Mouse (Mus musculus): ENCODE results near the gene Clptm1. TPM values are rescaled to one million over a fixed set of nuclear protein-coding genes. Genes with fewer than 3 reads are reported as not detected.
"Not testable (repeated sequence)": the region's sequence is repeated elsewhere in the genome, so short reads cannot be mapped to it uniquely, and the experiment has no call there.

Clptm1 gene
- polyA plus RNA-seq, 1 experiment: 95.7 TPM

GRCm38 (mm10) chr7:19690845-19691244 is 26.0 kb upstream of the Clptm1 start:
- no peak overlapping the region for H3ac ChIP-seq (ENCODE audit: control insufficient read depth, insufficient read length, low read depth)
- TF ChIP-seq FOSL1 (IDR thresholded peaks at IDR 0.05; ENCODE audit: insufficient read depth, low read length, poor library complexity, severe bottlenecking) (no peak), USF1 (IDR thresholded peaks at IDR 0.05; ENCODE audit: low read depth) (no peak), CEBPB (IDR thresholded peaks at IDR 0.05; ENCODE audit: low read depth) (no peak), MYOD1 (IDR thresholded peaks at IDR 0.05; ENCODE audit: control insufficient read depth, insufficient read length, low read depth) (no peak), CTCF (IDR thresholded peaks at IDR 0.05; ENCODE audit: control insufficient read depth, insufficient read depth, insufficient read length) (no peak)
- no peaks in the 10 kb centered on the region for H3K79me3 ChIP-seq (ENCODE audit: low read depth)
- H3K4me3 ChIP-seq (ENCODE audit: insufficient read depth, poor library complexity, severe bottlenecking): no peak overlapping the region
- H3K36me3 ChIP-seq (ENCODE audit: control insufficient read depth, insufficient read depth): no peaks in the 10 kb centered on the region
- no peaks in the 10 kb centered on the region for H3K79me2 ChIP-seq (ENCODE audit: control insufficient read depth, insufficient read depth)
- peaks cover 4% of the 10 kb centered on the region for H3K27me3 ChIP-seq (ENCODE audit: control insufficient read depth, insufficient read depth, insufficient read length)

DNA sequence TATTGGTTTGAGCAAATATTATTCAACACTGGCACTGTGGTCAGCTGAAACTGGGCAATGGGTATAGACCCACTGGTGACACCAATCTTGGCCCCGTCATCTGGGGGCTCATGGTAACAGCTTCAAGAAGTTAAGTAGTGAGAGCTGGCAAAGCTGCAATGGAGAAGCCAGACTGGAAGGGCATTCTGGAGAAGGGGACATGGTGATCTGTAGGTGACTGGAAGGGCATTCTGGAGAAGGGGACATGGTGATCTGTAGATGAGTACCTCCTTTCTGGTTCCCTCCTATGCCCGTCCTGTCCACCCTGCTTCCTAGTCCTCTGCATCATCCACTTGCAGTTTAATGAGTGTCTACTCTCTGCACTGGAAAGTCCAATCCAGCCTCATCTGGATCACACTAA is 23.8 kb upstream of the Clptm1 start:
- Histone ChIP-seq H3ac (ENCODE audit: control insufficient read depth, insufficient read length, low read depth) (no peak overlapping the region), H3K4me3 (ENCODE audit: insufficient read depth, poor library complexity, severe bottlenecking) (no peak overlapping the region), H3K36me3 (ENCODE audit: control insufficient read depth, insufficient read depth) (no peaks in the 10 kb centered on the region), H3K79me3 (ENCODE audit: low read depth) (no peaks in the 10 kb centered on the region), H3K79me2 (ENCODE audit: control insufficient read depth, insufficient read depth) (no peaks in the 10 kb centered on the region), H3K27me3 (ENCODE audit: control insufficient read depth, insufficient read depth, insufficient read length) (peaks cover 13% of the 10 kb centered on the region)
- no peak for TF ChIP-seq USF1 (IDR thresholded peaks at IDR 0.05; ENCODE audit: low read depth)
- TF ChIP-seq MAX (IDR thresholded peaks at IDR 0.05): no peak
- no peak for TF ChIP-seq FOSL1 (IDR thresholded peaks at IDR 0.05; ENCODE audit: insufficient read depth, low read length, poor library complexity, severe bottlenecking)
- TF ChIP-seq MYOG (IDR thresholded peaks at IDR 0.05; ENCODE audit: control insufficient read depth, extremely low read depth, insufficient read length): no peak
- TF ChIP-seq CTCF (IDR thresholded peaks at IDR 0.05; ENCODE audit: control insufficient read depth, insufficient read depth, insufficient read length): no peak
- no peak for TF ChIP-seq MYOD1 (IDR thresholded peaks at IDR 0.05; ENCODE audit: control insufficient read depth, insufficient read length, low read depth)
- TF ChIP-seq CEBPB (IDR thresholded peaks at IDR 0.05; ENCODE audit: low read depth): no peak

DNA sequence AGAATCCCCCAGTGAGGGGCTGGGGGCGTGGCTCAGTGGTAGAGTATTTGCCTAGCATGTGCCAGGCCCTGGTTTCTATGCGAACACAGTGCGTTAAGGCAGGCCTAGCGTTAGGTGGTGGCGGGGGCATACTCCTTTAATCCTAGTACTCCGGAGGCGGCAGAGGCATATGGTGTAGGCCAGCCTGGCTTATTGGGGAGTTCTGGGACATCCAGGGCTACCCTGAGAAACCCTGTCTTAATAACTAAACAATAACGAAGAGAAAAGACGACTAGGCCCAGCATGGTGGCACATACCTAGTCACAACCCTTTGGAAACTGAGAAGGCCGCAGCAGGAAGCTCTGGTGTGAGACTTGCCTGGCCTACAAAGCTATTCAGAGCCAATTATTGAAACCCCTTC is 23.3 kb upstream of the Clptm1 start:
- H3K79me2 ChIP-seq (ENCODE audit: control insufficient read depth, insufficient read depth): no peaks in the 10 kb centered on the region
- no peaks in the 10 kb centered on the region for H3K36me3 ChIP-seq (ENCODE audit: control insufficient read depth, insufficient read depth)
- H3K4me3 ChIP-seq (ENCODE audit: insufficient read depth, poor library complexity, severe bottlenecking): no peak overlapping the region
- peaks cover 13% of the 10 kb centered on the region for H3K27me3 ChIP-seq (ENCODE audit: control insufficient read depth, insufficient read depth, insufficient read length)
- H3K79me3 ChIP-seq (ENCODE audit: low read depth): no peaks in the 10 kb centered on the region
- H3ac ChIP-seq (ENCODE audit: control insufficient read depth, insufficient read length, low read depth): no peak overlapping the region
- TF ChIP-seq CEBPB (IDR thresholded peaks at IDR 0.05; ENCODE audit: low read depth): no peak
- no peak for TF ChIP-seq MAX (IDR thresholded peaks at IDR 0.05)
- no peak for TF ChIP-seq MYOG (IDR thresholded peaks at IDR 0.05; ENCODE audit: control insufficient read depth, extremely low read depth, insufficient read length)
- TF ChIP-seq CTCF (IDR thresholded peaks at IDR 0.05; ENCODE audit: control insufficient read depth, insufficient read depth, insufficient read length): no peak
- TF ChIP-seq FOSL1 (IDR thresholded peaks at IDR 0.05; ENCODE audit: insufficient read depth, low read length, poor library complexity, severe bottlenecking): no peak
- no peak for TF ChIP-seq MYOD1 (IDR thresholded peaks at IDR 0.05; ENCODE audit: control insufficient read depth, insufficient read length, low read depth)
- TF ChIP-seq USF1 (IDR thresholded peaks at IDR 0.05; ENCODE audit: low read depth): no peak

- not testable (repeated sequence) for H3ac ChIP-seq (ENCODE audit: control insufficient read depth, insufficient read length, low read depth); H3K79me3 ChIP-seq (ENCODE audit: low read depth); H3K36me3 ChIP-seq (ENCODE audit: control insufficient read depth, insufficient read depth); H3K4me3 ChIP-seq (ENCODE audit: insufficient read depth, poor library complexity, severe bottlenecking); H3K79me2 ChIP-seq (ENCODE audit: control insufficient read depth, insufficient read depth)
- H3K27me3 ChIP-seq (ENCODE audit: control insufficient read depth, insufficient read depth, insufficient read length): peaks cover 13% of the 10 kb centered on the region
These were observed 22.2 kb upstream of the Clptm1 start for GRCm38 (mm10) chr7:19686927-19687583.

- Histone ChIP-seq H3K79me2 (ENCODE audit: control insufficient read depth, insufficient read depth) (no peaks in the 10 kb centered on the region), H3K79me3 (ENCODE audit: low read depth) (no peaks in the 10 kb centered on the region), H3K4me3 (ENCODE audit: insufficient read depth, poor library complexity, severe bottlenecking) (no peak overlapping the region), H3ac (ENCODE audit: control insufficient read depth, insufficient read length, low read depth) (no peak overlapping the region), H3K36me3 (ENCODE audit: control insufficient read depth, insufficient read depth) (no peaks in the 10 kb centered on the region), H3K27me3 (ENCODE audit: control insufficient read depth, insufficient read depth, insufficient read length) (peaks cover 13% of the 10 kb centered on the region)
- no peak for TF ChIP-seq MYOG (IDR thresholded peaks at IDR 0.05; ENCODE audit: control insufficient read depth, extremely low read depth, insufficient read length)
- TF ChIP-seq MAX (IDR thresholded peaks at IDR 0.05): no peak
- no peak for TF ChIP-seq MYOD1 (IDR thresholded peaks at IDR 0.05; ENCODE audit: control insufficient read depth, insufficient read length, low read depth)
- TF ChIP-seq USF1 (IDR thresholded peaks at IDR 0.05; ENCODE audit: low read depth): no peak
- TF ChIP-seq CEBPB (IDR thresholded peaks at IDR 0.05; ENCODE audit: low read depth): no peak
- TF ChIP-seq CTCF (IDR thresholded peaks at IDR 0.05; ENCODE audit: control insufficient read depth, insufficient read depth, insufficient read length): no peak
- TF ChIP-seq FOSL1 (IDR thresholded peaks at IDR 0.05; ENCODE audit: insufficient read depth, low read length, poor library complexity, severe bottlenecking): no peak
These were observed 21.7 kb upstream of the Clptm1 start for GRCm38 (mm10) chr7:19686521-19686920.

GRCm38 (mm10) chr7:19685374-19685773 is 20.5 kb upstream of the Clptm1 start:
- Histone ChIP-seq H3K36me3 (ENCODE audit: control insufficient read depth, insufficient read depth) (no peaks in the 10 kb centered on the region), H3K79me3 (ENCODE audit: low read depth) (no peaks in the 10 kb centered on the region), H3ac (ENCODE audit: control insufficient read depth, insufficient read length, low read depth) (no peak overlapping the region), H3K79me2 (ENCODE audit: control insufficient read depth, insufficient read depth) (no peaks in the 10 kb centered on the region), H3K27me3 (ENCODE audit: control insufficient read depth, insufficient read depth, insufficient read length) (peaks cover 13% of the 10 kb centered on the region), H3K4me3 (ENCODE audit: insufficient read depth, poor library complexity, severe bottlenecking) (no peak overlapping the region)
- TF ChIP-seq MAX (IDR thresholded peaks at IDR 0.05): no peak
- no peak for TF ChIP-seq MYOD1 (IDR thresholded peaks at IDR 0.05; ENCODE audit: control insufficient read depth, insufficient read length, low read depth)
- TF ChIP-seq CEBPB (IDR thresholded peaks at IDR 0.05; ENCODE audit: low read depth): no peak
- TF ChIP-seq CTCF (IDR thresholded peaks at IDR 0.05; ENCODE audit: control insufficient read depth, insufficient read depth, insufficient read length): no peak
- TF ChIP-seq MYOG (IDR thresholded peaks at IDR 0.05; ENCODE audit: control insufficient read depth, extremely low read depth, insufficient read length): no peak
- TF ChIP-seq FOSL1 (IDR thresholded peaks at IDR 0.05; ENCODE audit: insufficient read depth, low read length, poor library complexity, severe bottlenecking): no peak
- no peak for TF ChIP-seq USF1 (IDR thresholded peaks at IDR 0.05; ENCODE audit: low read depth)

All from C2C12 (cell line).